Comparison of ENCODE assay signal across 8 mouse cellular contexts in genomic region chr17:52461709-52462141, GRCm38 (mm10).
DNase-seq lines count a peak whose midpoint lies in the region; ATAC-seq and TF ChIP-seq lines count a peak whose summit lies in the region.

No protein-coding gene starts in this region.

- 37% methylated on average over 6 of the region's 6 CpGs for WGBS in intestine, postnatal 0 days
- WGBS in intestine, embryonic 16.5 days: 34% methylated on average over 6 of the region's 6 CpGs
- 33% methylated on average over 6 of the region's 6 CpGs for WGBS in bone marrow, adult 2 months
- 28% methylated on average over 6 of the region's 6 CpGs for WGBS in forebrain, embryonic 11.5 days
- WGBS in kidney, postnatal 0 days: 32% methylated on average over 6 of the region's 6 CpGs

- no peak overlapping the region for H3K4me3 ChIP-seq in intestine, postnatal 0 days (ENCODE audit: low read depth, low read length)
- H3K4me3 ChIP-seq in intestine, embryonic 16.5 days (ENCODE audit: low read length): no peak overlapping the region
- no peak overlapping the region for H3K4me3 ChIP-seq in bone marrow, adult 2 months (replicated peaks; ENCODE audit: control insufficient read depth, low read depth, low read length)
- H3K4me3 ChIP-seq in forebrain, embryonic 11.5 days (ENCODE audit: low read depth, low read length): no peak overlapping the region
- no peak overlapping the region for H3K4me3 ChIP-seq in kidney, postnatal 0 days (replicated peaks; ENCODE audit: low read depth, low read length)

- H3K36me3 ChIP-seq in intestine, postnatal 0 days (ENCODE audit: control insufficient read depth, insufficient read depth): no peaks in the 10 kb centered on the region
- H3K36me3 ChIP-seq in intestine, embryonic 16.5 days (ENCODE audit: control insufficient read depth, insufficient read depth, low read length): no peaks in the 10 kb centered on the region
- no peaks in the 10 kb centered on the region for H3K36me3 ChIP-seq in forebrain, embryonic 11.5 days (ENCODE audit: control insufficient read depth, insufficient read depth, low read length)
- no peaks in the 10 kb centered on the region for H3K36me3 ChIP-seq in kidney, postnatal 0 days (ENCODE audit: insufficient read depth, low read length)

- no peak for ATAC-seq in intestine, postnatal 0 days
- no peak for ATAC-seq in intestine, embryonic 16.5 days
- peak; percentile 53 for ATAC-seq in forebrain, embryonic 11.5 days (replicated peaks; ENCODE audit: low FRiP score)
- no peak for ATAC-seq in kidney, postnatal 0 days (replicated peaks; ENCODE audit: low FRiP score, low read depth)

- no peak overlapping the region for H3K4me2 ChIP-seq in intestine, postnatal 0 days (replicated peaks; ENCODE audit: low read depth)
- no peak overlapping the region for H3K4me2 ChIP-seq in intestine, embryonic 16.5 days (ENCODE audit: low read depth, low read length)
- H3K4me2 ChIP-seq in forebrain, embryonic 11.5 days (ENCODE audit: low read depth, low read length, severe bottlenecking): no peak overlapping the region
- no peak overlapping the region for H3K4me2 ChIP-seq in kidney, postnatal 0 days (ENCODE audit: low read length)

- H3K27me3 ChIP-seq in intestine, postnatal 0 days (replicated peaks; ENCODE audit: control insufficient read depth, insufficient read depth, low read length): no peaks in the 10 kb centered on the region
- no peaks in the 10 kb centered on the region for H3K27me3 ChIP-seq in intestine, embryonic 16.5 days (replicated peaks; ENCODE audit: control insufficient read depth, insufficient read depth, low read length)
- H3K27me3 ChIP-seq in forebrain, embryonic 11.5 days (ENCODE audit: control insufficient read depth, insufficient read depth, low read length): no peaks in the 10 kb centered on the region
- H3K27me3 ChIP-seq in kidney, postnatal 0 days (ENCODE audit: insufficient read depth, low read length): no peaks in the 10 kb centered on the region

- TF ChIP-seq CTCF in intestine, postnatal 0 days (IDR thresholded peaks at IDR 0.05; ENCODE audit: low read depth): peak; percentile 55
- TF ChIP-seq CTCF in bone marrow, adult 2 months (IDR thresholded peaks at IDR 0.05; ENCODE audit: control insufficient read depth, insufficient read depth, low read length): 0 out of 2 replicates have a peak, but pooled peaks have one; percentile 16
- peak; percentile 70 for TF ChIP-seq CTCF in kidney, postnatal 0 days (IDR thresholded peaks at IDR 0.05; ENCODE audit: low read depth)

- no peak for TF ChIP-seq POLR2A in bone marrow, adult 2 months (IDR thresholded peaks at IDR 0.05; ENCODE audit: borderline replicate concordance, control insufficient read depth, low read depth, low read length)

- no peak overlapping the region for H3K9ac ChIP-seq in intestine, postnatal 0 days (ENCODE audit: low read depth, low read length)
- no peak overlapping the region for H3K9ac ChIP-seq in intestine, embryonic 16.5 days (ENCODE audit: low read depth, low read length)
- H3K9ac ChIP-seq in forebrain, embryonic 11.5 days (ENCODE audit: low read length): no peak overlapping the region
- H3K9ac ChIP-seq in kidney, postnatal 0 days (ENCODE audit: low read depth, low read length): no peak overlapping the region

- DNase-seq in forebrain, embryonic 11.5 days (ENCODE audit: low spot score): peak; percentile 60
- peak; percentile 63 for DNase-seq in kidney, postnatal 0 days (ENCODE audit: low spot score)
- peak; percentile 6 for DNase-seq in lung, postnatal 25 days (ENCODE audit: low spot score)
- peak; percentile 78 to 79 for DNase-seq in right cerebral cortex, postnatal 10 days (ENCODE audit: low spot score in 2 of 2)
- no peak for DNase-seq in urinary bladder, postnatal 25 days (ENCODE audit: low spot score)

- no peaks in the 10 kb centered on the region for H3K4me1 ChIP-seq in intestine, postnatal 0 days (replicated peaks; ENCODE audit: control insufficient read depth, insufficient read depth, low read length)
- H3K4me1 ChIP-seq in intestine, embryonic 16.5 days (ENCODE audit: control insufficient read depth, insufficient read depth, low read length): no peaks in the 10 kb centered on the region
- H3K4me1 ChIP-seq in bone marrow, adult 2 months (ENCODE audit: control insufficient read depth, insufficient read depth, low read length): no peaks in the 10 kb centered on the region
- H3K4me1 ChIP-seq in forebrain, embryonic 11.5 days (replicated peaks; ENCODE audit: control insufficient read depth, insufficient read depth, low read length): peaks cover 3% of the 10 kb centered on the region; the same call in 1 of the 2 replicates
- H3K4me1 ChIP-seq in kidney, postnatal 0 days (replicated peaks; ENCODE audit: insufficient read depth, low read length): no peaks in the 10 kb centered on the region

- H3K27ac ChIP-seq in intestine, postnatal 0 days (ENCODE audit: low read depth, low read length): no peak overlapping the region
- H3K27ac ChIP-seq in intestine, embryonic 16.5 days (ENCODE audit: low read length): no peak overlapping the region
- no peak overlapping the region for H3K27ac ChIP-seq in bone marrow, adult 2 months (ENCODE audit: control insufficient read depth, insufficient read depth, low read depth, low read length, poor library complexity)
- H3K27ac ChIP-seq in forebrain, embryonic 11.5 days (ENCODE audit: low read depth, low read length): no peak overlapping the region
- no peak overlapping the region for H3K27ac ChIP-seq in kidney, postnatal 0 days

- no peaks in the 10 kb centered on the region for H3K9me3 ChIP-seq in intestine, postnatal 0 days (ENCODE audit: control insufficient read depth)
- no peaks in the 10 kb centered on the region for H3K9me3 ChIP-seq in intestine, embryonic 16.5 days (ENCODE audit: control insufficient read depth, low read length)
- no peaks in the 10 kb centered on the region for H3K9me3 ChIP-seq in forebrain, embryonic 11.5 days (ENCODE audit: control insufficient read depth, low read length)
- H3K9me3 ChIP-seq in kidney, postnatal 0 days (replicated peaks; ENCODE audit: low read length): no peaks in the 10 kb centered on the region

Comparison
In these comparisons a context has a peak if more than half of its experiments do, and no peak if none do; other contexts are left out.
1. CTCF ChIP-seq: peak in every context shown above with its lines; median percentile 70 in kidney, postnatal 0 days; 55 in intestine, postnatal 0 days; 16 in bone marrow, adult 2 months.